Mouse (Mus musculus): ENCODE measurements around the gene Xrcc4.
A peak's percentile ranks its signal among the peaks of the same experiment; 100 is the strongest.
"Not testable (repeated sequence)": the region's sequence is repeated elsewhere in the genome, so short reads cannot be mapped to it uniquely, and the experiment has no call there.

The Xrcc4 gene

GRCm38 (mm10) chr13:89814543-89814942 is 274.9 kb downstream of the Xrcc4 start:
- no peak for DNase-seq (ENCODE audit: low read depth)

- DNase-seq (ENCODE audit: low read depth): no peak
Measured at GRCm38 (mm10) chr13:89812169-89812568, 277.2 kb downstream of the Xrcc4 start.

GRCm38 (mm10) chr13:89809024-89809423 is 280.4 kb downstream of the Xrcc4 start:
- DNase-seq (ENCODE audit: low read depth): no peak

- DNase-seq (ENCODE audit: low read depth): no peak
Measured at GRCm38 (mm10) chr13:89801901-89802300, 287.5 kb downstream of the Xrcc4 start.

DNA sequence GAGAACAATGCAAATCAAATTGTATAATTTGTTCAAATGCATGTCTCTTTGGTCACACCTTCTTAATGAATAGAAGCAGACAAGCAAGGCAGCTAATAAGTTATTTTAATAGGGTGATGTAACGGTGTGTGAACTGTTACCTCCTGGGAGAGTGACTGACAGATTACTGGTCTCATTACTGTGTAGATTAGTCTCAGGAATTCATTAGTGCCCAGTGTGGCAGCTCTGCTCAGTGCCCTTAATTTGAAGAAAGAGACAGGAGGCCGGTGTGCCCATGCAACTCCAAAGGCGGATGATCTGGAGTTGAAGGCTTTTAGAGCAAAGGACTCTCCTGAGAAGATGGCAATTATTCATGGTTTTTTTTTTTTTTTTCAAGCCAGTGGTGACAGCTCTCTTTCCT is 291.7 kb downstream of the Xrcc4 start:
- DNase-seq (ENCODE audit: low read depth): no peak

- DNase-seq (ENCODE audit: low read depth): no peak
Measured at GRCm38 (mm10) chr13:89791475-89791874, 297.9 kb downstream of the Xrcc4 start.

DNA sequence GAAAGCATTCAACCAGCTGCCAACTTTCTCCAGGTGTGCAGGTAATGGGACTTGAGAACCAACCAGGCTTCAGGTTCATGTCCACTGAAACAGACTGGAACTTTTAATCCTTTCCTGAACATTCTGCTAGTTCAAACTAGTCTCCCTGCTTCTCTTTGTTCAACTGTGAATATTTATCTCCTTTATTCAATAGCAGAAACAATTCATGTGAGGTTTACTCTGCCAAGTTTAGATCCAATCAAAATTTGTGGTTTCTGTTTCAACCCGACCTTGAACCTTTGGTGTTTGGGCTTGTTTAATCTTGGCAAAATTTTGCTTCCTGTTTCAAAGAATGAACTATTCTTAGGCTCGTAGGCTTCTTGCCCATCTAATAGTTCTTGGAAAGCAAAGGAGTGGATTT is 306.5 kb downstream of the Xrcc4 start:
- no peak for DNase-seq (ENCODE audit: low read depth)

DNA sequence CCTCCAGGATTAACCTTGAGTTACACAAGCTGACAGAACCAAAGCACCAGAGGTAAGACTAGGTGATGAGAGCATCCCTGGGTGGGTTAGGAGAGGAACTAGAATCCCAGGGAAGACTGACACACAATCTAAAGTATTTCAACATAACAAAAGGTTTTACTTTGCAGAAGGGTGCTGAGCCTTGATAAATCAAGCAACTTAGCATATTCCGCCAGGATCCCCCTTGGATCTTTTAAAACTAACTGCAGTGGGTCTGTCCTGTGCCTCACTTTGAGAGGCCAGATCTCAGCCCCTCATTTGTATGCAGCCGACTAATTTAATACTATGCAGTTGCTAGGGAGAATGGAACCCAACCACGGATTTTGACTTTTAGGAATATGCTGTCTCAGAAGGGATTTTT is 309.1 kb downstream of the Xrcc4 start:
- no peak for DNase-seq (ENCODE audit: low read depth)

GRCm38 (mm10) chr13:89779208-89779911 is 310.0 kb downstream of the Xrcc4 start:
- peak; percentile 24 for DNase-seq (ENCODE audit: low read depth)

DNA sequence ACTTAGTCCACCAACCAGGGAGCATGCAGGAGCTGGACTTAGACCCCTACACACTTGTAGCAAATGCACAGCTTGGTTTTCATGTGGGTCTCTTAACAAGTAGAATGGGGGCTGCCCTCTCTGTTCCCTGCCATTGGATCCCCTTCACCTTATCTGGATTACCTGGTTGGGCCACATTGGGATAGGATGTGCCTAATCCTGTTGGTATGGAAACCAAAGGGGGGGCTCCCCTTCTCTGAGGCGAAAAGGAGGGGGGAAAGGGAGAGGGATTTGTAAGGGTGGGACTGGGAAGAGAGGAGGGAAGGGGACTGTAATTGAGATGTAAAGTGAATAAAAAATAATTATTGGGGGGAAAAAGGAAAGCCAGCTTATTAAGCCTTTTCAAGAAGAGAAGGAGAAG is 311.6 kb downstream of the Xrcc4 start:
- no peak for DNase-seq (ENCODE audit: low read depth)

- no peak for DNase-seq (ENCODE audit: low read depth)
Measured at GRCm38 (mm10) chr13:89777146-89777545, 312.3 kb downstream of the Xrcc4 start.

GRCm38 (mm10) chr13:89766551-89766950 is 322.9 kb downstream of the Xrcc4 start:
- no peak for DNase-seq (ENCODE audit: low read depth)

DNA sequence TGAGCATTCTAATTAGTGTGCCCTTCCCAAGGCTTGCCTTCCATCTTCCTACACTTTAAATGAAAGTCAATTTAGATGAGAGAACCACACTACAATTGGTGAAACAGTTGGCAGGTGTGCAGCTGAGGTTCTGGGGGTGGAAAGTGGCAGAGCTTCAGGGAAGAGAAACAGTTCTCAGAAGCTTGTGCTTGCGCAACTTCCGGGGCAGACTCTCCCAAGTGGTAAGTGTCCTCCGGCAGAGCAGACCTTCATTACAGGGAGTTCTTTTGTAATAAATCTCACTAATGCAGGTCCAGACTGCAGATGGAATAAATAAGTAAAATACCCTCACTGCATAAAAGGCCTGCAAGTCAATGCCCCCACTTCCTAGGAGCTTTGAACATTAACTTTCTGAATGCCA is 323.4 kb downstream of the Xrcc4 start:
- DNase-seq (ENCODE audit: low read depth): no peak

DNA sequence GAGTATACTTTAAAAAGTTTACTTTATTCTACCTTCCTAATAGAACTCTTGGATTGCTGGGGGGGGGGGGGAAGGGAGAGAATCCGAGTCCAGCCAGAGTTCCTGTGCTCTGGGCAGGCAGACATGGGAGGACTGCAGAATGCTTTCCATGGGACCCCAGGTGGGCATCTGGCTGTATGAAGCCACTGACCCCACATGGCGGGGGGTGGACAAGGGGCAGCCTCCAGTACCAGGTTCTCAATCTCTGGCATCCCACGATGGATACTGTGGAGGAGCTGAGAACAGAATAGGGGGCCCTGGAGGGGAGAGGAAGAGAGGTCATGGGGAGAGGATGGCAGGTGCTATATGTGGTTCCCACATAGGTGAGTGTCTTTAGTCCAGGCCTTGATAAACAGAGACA is 327.1 kb downstream of the Xrcc4 start:
- no peak for DNase-seq (ENCODE audit: low read depth)

DNA sequence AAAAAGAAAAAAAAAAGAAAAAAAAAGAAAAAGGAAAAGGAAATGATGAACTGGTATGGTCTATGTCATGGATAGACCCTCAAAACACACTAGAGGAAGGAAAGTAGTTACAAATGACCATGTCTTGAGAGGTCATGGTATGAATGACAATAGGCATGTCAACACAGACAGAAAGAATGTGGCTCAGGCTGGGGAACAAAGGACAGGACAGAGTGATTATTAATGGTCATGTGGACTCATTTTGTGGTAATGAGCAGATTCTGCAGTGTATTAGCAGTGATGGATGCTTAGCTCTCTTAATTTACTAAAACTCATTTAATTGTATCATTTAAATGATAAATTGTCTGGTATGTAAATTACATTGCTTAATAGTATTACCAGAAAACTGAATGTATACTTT is 333.1 kb downstream of the Xrcc4 start:
- DNase-seq (ENCODE audit: low read depth): no peak

DNA sequence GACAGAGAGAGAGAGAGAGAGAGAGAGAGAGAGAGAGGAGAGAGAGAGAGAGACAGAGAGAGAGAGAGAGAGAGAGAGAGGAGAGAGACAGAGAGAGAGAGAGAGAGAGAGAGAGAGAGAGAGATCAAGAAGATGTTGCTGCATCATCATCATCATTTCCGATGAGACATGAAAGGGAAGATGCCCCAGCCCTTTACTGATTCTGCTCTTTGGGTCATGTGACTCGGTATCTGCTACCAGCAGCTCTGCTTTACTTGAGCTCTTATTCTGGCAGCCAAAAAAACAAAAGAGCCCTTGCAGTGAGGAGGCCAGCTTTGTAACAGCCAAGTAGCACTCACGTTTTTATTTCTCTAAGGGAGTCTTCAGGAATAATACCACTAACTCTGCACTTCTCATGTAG is 338.8 kb downstream of the Xrcc4 start:
- DNase-seq (ENCODE audit: low read depth): not testable (repeated sequence)

GRCm38 (mm10) chr13:89743201-89743600 is 346.2 kb downstream of the Xrcc4 start:
- DNase-seq (ENCODE audit: low read depth): no peak

GRCm38 (mm10) chr13:89742686-89743200 is 346.7 kb downstream of the Xrcc4 start:
- no peak for DNase-seq (ENCODE audit: low read depth)

DNA sequence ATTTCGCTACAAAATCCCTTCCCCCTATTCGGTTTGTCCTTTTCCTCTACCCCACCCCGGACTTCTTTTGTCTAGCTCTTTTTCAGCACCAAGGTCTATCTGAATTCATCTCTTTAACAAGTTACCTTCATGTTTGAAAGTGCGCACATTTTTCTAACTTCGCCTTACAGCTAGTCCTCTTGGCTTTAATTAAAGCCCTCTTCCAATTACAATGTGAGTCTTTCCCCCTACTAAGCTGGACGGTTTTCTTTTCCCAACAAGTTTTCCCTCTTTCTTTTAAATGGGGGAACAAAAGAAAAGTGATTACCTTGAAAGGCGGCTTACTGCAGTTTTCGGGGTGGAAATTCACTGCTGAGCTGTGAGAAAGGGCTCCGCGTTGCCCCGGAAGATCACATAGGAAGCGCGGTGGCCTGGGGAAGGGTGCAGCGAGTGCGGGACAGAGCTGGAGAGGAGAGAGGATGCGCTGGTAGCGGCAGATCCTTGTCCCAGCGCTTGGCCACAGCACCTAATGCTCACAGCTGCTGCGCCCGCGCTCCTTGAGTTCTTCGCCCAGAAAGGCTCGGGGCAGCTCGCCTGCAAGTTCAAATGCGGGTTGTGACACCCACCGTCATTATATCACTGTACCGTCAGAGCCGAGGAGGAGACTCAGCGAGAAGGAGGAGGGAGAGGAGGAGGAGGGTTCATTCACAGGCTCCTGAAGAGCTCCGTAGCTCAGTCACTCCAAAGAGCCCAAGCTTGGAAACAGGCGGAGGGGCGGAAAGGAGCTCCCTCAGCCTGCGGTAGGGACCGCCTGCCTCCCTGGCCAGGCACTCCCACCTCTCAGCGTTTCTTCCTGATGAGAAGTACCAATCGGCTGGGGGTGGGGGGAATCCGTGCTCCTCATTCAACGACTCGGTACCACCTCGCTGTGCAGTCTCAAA is 347.4 kb downstream of the Xrcc4 start, which contains the start of gene Vcan:
Gene Vcan (minus strand): TSS at position 744 of the 920 bp plus-strand sequence.
- DNase-seq (ENCODE audit: low read depth): no peak

DNA sequence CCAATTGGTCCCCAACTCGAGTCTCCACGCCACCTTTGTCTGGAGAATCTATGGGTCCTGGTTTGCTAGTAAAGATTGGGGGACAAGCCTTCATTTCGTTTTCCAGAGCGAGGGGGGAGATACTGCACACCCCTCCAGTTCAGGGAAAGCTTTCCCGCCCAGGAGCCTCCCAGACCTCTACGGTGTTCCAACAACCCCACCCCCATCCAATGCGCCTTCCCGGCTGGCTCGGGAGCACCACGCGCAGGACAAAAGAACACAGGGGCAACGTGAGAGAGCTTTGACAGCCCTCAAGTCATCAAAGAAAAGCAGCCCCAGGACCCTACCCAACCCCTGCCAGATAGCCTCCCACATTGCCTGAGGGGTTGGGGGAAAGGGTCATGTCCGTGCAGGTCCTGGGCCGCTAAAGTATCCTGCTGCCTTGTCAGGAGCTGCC is 348.3 kb downstream of the Xrcc4 start:
- DNase-seq (ENCODE audit: low read depth): no peak

- peak; percentile 62 for DNase-seq (ENCODE audit: low read depth)
Measured at GRCm38 (mm10) chr13:89740243-89741115, 348.9 kb downstream of the Xrcc4 start.

- DNase-seq (ENCODE audit: low read depth): no peak
Measured at GRCm38 (mm10) chr13:89739696-89740242, 349.6 kb downstream of the Xrcc4 start.

Measured in c-Kit-positive CD71-negative TER-119-negative erythroid progenitor cells, embryonic 14.5 days (primary cell).